Mouse (Mus musculus) limb, embryonic 10.5 days (tissue): ENCODE data around the gene Gcnt2. TPM values are rescaled to one million over a fixed set of nuclear protein-coding genes. Genes with fewer than 3 reads are reported as not detected.

Experiments used
- DNase-seq: peaks from one replicate; pipeline ENCODE4 v3.0.0-alpha.2; 2017; ENCODE audit warnings: low spot score
- H3K27ac ChIP-seq: fragments of 300-500 bp; sonication (generic); 2 replicates; pipeline ENCODE4 v1.5.1; 2016; ENCODE audit warnings: mild to moderate bottlenecking
- H3K27me3 ChIP-seq: fragments of 300-500 bp; sonication (generic); 2 replicates; pipeline ENCODE4 v1.6.1; 2016; ENCODE audit warnings: low read depth, mild to moderate bottlenecking; ENCODE audit not compliant: poor library complexity, severe bottlenecking
- H3K36me3 ChIP-seq: fragments of 300-500 bp; sonication (generic); 2 replicates; pipeline ENCODE4 v1.6.1; 2016; ENCODE audit warnings: mild to moderate bottlenecking, moderate library complexity
- H3K4me1 ChIP-seq: fragments of 300-500 bp; sonication (generic); 2 replicates; pipeline ENCODE4 v1.6.1; 2016
- H3K4me3 ChIP-seq: fragments of 300-500 bp; sonication (generic); 2 replicates; pipeline ENCODE4 v1.5.1; 2016; ENCODE audit warnings: mild to moderate bottlenecking, moderate library complexity
- H3K9me3 ChIP-seq: fragments of 300-500 bp; sonication (generic); replicated peaks from 2 replicates; pipeline ENCODE4 v1.6.1; 2016; ENCODE audit warnings: mild to moderate bottlenecking
- WGBS: fragments of 180-500 bp; shearing (Covaris S2); methylation state at CpG from one replicate; pipeline ENCODE4 v1.1.7; 2016; 5-methylcytosine and 5-hydroxymethylcytosine counted together
- polyA plus RNA-seq: library from polyadenylated mRNA; unstranded; fragments of >200 nt; fragmentation: Nextera tagmentation; extraction: Ambion mirVana; gene quantifications from 2 replicates; pipeline ENCODE4 v1.2.1, GENCODE M21; 2016

The Gcnt2 gene
- polyA plus RNA-seq, 1 experiment from 2014 or later = 2.2 TPM

DNA sequence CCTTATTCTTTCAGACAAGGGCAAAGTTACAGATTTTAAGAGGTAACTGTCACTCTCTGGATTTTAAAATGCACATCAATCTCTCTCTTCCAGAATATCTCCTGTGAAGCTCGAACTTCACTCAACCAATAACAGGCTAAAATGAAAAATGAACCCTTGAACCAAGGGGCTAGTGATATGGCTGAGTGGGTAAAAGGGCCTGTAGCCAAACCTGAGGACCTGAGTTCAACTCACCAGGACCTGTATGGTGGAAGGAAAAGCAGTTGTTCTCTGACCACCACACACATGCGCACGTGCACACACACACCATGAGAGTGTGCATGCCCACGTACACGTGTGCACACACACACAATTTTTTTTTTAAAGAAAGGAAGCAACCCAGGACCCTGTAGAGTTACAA lies 6.8 kb upstream of the Gcnt2 start:
- Histone ChIP-seq H3K4me1 (peaks cover 12% of the 10 kb centered on the region), H3K36me3 (no peaks in the 10 kb centered on the region), H3K4me3 (no peak overlapping the region), H3K27me3 (no peaks in the 10 kb centered on the region), H3K9me3 (no peaks in the 10 kb centered on the region), H3K27ac (no peak overlapping the region)
- WGBS = 90% methylated on average over 5 of the region's 5 CpGs
- no peak for DNase-seq

DNA sequence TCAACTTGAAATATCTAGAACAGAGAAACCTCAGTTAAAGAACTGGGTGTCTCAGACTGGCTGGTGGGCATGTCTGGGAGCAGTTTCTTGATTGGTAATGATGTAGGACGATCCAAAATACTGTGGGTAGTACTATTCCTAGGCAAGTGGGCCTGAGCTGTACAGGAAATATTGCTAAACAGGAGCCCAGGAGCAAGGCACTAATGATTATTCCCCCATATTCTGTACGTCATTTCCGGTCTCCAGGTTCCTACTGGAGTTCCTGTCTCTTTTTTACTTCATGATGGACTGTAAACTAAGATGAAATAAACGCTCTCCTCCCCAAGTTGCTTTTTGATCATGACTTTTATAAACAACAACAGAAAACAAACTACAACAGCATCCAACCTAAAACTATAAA lies 5.7 kb upstream of the Gcnt2 start:
- Histone ChIP-seq H3K27ac (no peak overlapping the region), H3K36me3 (no peaks in the 10 kb centered on the region), H3K4me3 (peak overlapping the region; percentile 52; the same call in 1 of the 2 replicates), H3K9me3 (no peaks in the 10 kb centered on the region), H3K27me3 (no peaks in the 10 kb centered on the region), H3K4me1 (peaks cover 12% of the 10 kb centered on the region)
- no peak for DNase-seq
- whole genome bisulfite sequencing = 90% methylated on average over 4 of the region's 4 CpGs

DNA sequence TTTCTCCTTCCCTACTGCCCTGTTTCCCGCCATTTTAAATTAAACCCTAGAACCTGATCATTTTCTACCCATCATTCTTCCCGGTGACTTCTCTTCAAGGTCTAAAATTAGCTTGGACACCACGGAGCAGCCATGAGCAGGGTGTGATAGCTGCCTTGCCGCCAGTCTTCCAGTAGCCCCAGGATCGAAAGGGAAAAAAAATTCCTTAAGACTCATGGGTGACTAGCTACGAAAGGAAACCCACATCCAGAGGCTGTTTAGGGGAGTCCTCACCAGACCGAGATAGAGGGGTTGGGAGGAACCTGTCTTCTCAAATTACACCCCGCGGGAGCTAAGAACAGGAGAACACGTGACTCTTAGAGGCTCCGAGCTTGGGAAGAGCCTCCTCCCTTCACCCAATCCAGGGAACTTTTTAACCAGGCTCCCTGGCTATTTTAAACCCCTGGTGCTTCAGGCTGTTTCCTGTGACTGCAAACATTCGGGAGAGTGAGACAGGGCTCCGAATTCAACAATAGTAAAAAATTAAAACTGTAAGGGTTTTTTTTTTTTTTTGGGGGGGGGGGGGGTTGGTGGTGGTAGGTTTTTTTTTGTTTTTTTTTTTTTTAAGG lies 5.0 kb upstream of the Gcnt2 start:
- Histone ChIP-seq H3K9me3 (no peaks in the 10 kb centered on the region), H3K27me3 (no peaks in the 10 kb centered on the region), H3K4me1 (peaks cover 16% of the 10 kb centered on the region), H3K4me3 (peak overlapping the region; percentile 52), H3K27ac (peak overlapping the region; percentile 79), H3K36me3 (no peaks in the 10 kb centered on the region)
- 1% methylated on average over 13 of the region's 13 CpGs for WGBS
- DNase-seq = peak; percentile 61

DNA sequence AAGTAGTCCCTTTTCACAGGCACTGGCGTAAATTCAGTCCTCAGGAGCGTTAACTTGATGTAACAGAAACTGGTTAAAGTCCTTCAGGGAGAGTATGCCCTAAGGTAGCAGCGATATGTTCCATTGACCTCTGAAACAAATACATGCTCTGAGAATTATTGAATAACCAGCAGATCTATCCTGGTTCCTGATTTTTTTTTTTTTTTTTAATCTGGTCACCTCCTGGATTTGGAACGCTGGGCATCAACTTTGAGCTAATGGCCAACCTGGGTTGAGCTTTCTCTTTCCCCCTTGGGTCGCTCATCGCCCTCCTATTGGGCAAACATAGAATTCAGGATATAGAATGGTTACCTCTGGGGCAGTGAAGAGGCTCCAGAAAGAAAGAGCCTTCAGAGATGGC lies 4.3 kb upstream of the Gcnt2 start:
- Histone ChIP-seq H3K27ac (no peak overlapping the region), H3K27me3 (no peaks in the 10 kb centered on the region), H3K4me3 (no peak overlapping the region), H3K4me1 (peaks cover 21% of the 10 kb centered on the region), H3K9me3 (no peaks in the 10 kb centered on the region), H3K36me3 (no peaks in the 10 kb centered on the region)
- DNase-seq = no peak
- 76% methylated on average over 6 of the region's 6 CpGs for WGBS

DNA sequence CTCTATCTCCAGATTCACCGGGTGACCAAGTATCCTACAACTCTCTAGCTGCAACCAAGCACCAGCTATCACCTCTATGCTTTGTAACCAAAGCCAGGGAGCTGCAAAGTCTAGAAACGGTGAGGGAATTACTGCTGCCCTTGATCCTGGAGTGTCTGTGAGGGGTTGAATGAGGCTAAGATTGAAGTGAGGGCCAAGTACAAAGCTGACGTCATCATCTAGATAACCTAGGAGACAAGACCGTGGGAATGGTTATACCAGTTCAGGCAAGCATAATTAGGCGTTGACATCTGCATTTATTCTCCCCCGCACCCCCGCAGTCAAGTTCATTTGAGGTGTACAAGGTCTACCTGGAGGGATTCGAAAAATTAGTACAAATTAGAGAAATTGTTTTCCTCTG lies 2.8 kb upstream of the Gcnt2 start:
- no peaks in the 10 kb centered on the region for H3K9me3 ChIP-seq
- H3K27ac ChIP-seq = no peak overlapping the region
- no peak for DNase-seq
- H3K27me3 ChIP-seq = no peaks in the 10 kb centered on the region
- H3K4me3 ChIP-seq = no peak overlapping the region
- peaks cover 21% of the 10 kb centered on the region for H3K4me1 ChIP-seq
- WGBS = 89% methylated on average over 8 of the region's 8 CpGs
- no peaks in the 10 kb centered on the region for H3K36me3 ChIP-seq

DNA sequence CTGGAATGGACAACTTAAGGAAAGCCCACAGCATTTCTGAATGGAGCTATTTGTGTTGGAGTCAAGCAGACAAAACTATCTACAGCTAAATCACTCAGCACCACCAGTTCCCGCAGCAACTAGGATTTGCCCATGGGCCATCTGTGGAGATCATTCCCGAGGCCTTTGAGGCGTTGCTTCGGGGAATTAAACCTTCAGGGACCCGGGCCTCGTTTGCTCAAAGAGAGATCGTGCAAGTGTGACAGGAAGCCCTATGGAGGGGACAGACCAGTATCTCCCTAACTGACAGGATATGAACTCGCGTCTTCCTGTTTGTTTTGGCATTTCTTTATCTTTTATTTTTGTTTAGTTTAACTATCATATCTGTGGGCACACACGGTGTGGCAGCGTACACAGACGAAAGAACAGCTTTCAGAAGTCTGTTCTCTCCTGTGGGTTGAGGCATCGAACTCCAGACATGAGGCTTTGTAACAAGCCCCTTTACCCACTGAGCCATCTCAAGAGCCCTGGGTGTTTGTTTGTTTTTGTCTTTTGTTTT lies 2.2 kb upstream of the Gcnt2 start:
- Histone ChIP-seq H3K27me3 (no peaks in the 10 kb centered on the region), H3K27ac (no peak overlapping the region), H3K4me1 (peaks cover 21% of the 10 kb centered on the region), H3K36me3 (no peaks in the 10 kb centered on the region), H3K9me3 (no peaks in the 10 kb centered on the region), H3K4me3 (no peak overlapping the region)
- DNase-seq = no peak
- WGBS = 83% methylated on average over 13 of the region's 13 CpGs

DNA sequence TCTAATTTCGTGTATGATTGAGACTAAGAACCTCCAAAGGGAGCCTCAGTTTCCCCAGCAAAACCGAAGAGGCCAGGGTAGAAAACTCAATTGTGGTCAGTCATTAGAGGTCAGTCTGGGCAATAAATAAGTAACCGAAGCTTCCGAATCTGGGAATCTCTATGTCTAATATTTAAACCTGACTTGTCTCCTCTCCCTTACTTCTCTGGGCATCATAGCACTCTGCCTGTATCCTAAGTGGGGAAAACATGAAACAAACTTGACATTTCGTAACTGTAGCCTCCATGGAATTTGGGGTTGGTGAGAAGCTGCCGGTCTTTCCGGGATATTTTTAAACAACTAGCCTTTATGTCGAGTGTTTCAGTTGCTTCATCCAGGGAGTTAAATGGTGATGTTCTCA lies 329 bp upstream of the Gcnt2 start:
- peaks cover 18% of the 10 kb centered on the region for H3K4me1 ChIP-seq
- DNase-seq = no peak
- H3K27ac ChIP-seq = no peak overlapping the region
- no peaks in the 10 kb centered on the region for H3K9me3 ChIP-seq
- 89% methylated on average over 8 of the region's 8 CpGs for WGBS
- no peaks in the 10 kb centered on the region for H3K36me3 ChIP-seq
- H3K27me3 ChIP-seq = no peaks in the 10 kb centered on the region
- H3K4me3 ChIP-seq = no peak overlapping the region

DNA sequence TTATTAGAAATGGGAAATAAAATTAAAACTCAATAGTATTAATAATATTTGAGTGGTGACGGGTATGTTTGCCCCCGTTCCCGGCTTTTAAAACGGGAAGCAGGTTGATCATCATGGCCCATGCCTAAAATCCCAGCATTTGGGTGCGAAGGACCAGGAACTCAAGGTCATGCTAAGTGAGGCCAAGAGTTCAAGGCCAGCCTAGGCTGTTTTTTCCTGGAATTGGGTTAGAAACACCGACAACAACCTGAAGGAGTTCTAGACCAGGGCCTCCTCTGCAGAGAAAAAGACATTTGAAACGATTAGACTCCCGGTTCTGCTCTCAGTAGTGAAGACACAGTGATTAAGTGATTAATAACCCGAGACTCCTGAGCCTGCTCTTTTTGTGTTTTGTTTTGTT lies 3.5 kb downstream of the Gcnt2 start:
- H3K4me1 ChIP-seq = peaks cover 9% of the 10 kb centered on the region; the same call in 1 of the 2 replicates
- H3K4me3 ChIP-seq = no peak overlapping the region
- H3K27me3 ChIP-seq = no peaks in the 10 kb centered on the region
- 94% methylated on average over 9 of the region's 9 CpGs for WGBS
- no peaks in the 10 kb centered on the region for H3K9me3 ChIP-seq
- DNase-seq = no peak
- no peak overlapping the region for H3K27ac ChIP-seq
- H3K36me3 ChIP-seq = no peaks in the 10 kb centered on the region

DNA sequence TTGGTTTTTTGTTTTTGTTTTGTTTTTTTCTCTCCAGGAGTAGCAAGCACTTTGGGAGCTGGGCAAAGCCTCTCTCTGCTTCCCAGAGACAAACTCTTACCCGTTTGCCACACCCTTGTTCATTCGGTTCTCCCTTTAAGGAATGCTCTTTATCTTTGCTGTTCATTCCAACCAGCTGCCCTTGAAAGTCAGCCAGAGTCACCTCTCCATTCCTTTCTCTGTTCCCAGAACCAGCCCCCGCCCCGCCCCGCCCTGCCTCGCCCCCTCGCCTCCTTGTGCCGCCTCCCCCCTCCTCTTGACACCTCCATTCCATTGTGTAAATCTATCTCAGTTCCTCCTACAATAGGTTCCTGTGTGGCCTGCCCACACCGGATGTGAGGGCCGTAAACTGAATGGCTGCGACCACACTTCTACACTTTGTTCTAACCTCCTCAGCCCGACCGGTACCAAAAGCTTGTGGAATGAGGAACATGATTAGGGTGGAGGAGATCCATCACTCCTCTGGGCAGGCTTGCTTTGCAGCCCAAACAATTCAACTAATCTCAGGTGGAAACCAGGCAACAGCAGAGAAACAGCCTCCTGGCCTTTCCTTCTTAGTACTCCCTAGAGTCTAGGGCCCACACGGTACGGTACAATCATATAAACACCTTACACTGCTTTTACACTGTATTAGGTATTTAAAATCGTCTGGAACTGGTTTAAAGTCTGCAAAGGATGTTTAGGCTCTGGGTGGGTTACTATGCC lies 9.5 kb downstream of the Gcnt2 start:
- H3K9me3 ChIP-seq = no peaks in the 10 kb centered on the region
- H3K27me3 ChIP-seq = no peaks in the 10 kb centered on the region
- WGBS = 13% methylated on average over 16 of the region's 16 CpGs
- peak overlapping the region; percentile 83 for H3K27ac ChIP-seq
- peaks cover 17% of the 10 kb centered on the region for H3K4me1 ChIP-seq
- H3K4me3 ChIP-seq = peak overlapping the region; percentile 10; the same call in 1 of the 2 replicates
- peak; percentile 65 for DNase-seq
- H3K36me3 ChIP-seq = no peaks in the 10 kb centered on the region

DNA sequence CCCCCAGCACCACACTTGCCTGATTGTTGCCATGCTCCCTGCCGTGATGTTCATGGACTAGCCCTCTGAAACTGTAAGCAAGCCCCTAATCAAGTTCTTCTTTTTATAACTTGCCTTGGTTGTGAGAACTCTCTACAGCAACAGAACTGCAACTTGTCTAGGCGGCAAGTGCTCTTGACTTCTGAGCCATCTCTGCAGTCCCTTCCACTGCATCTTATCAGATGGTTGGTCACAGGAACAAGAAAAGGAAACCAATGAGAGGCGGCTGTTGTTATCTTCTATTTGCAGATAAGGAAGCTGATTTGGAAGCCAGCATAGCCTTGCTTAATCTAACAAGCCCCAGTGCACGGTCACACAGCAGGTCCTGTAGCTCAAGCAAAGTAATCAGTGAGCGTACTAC lies 14.5 kb downstream of the Gcnt2 start:
- H3K4me3 ChIP-seq = no peak overlapping the region
- 83% methylated on average over 5 of the region's 5 CpGs for WGBS

DNA sequence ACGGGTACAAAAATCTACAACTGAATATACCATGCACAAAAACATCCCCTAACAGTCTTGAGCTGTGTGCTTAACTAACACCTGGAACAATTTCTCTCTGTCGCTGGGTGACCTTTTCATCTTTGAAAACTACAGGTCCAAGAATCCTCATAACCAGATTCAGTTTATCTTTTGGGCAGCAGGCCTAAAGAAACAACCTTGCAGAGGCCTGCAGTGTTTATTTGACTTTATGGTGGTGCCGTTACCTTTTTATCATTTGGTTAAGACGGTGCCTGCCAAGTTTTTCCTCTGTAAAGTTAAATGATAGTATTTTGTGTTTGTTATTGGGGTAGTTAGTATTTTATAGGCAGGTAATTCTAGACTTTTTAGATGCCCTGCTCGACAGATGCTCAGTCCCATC lies 15.9 kb downstream of the Gcnt2 start:
- DNase-seq = no peak
- H3K36me3 ChIP-seq = no peaks in the 10 kb centered on the region
- H3K27ac ChIP-seq = no peak overlapping the region
- H3K27me3 ChIP-seq = no peaks in the 10 kb centered on the region
- 80% methylated on average over 5 of the region's 5 CpGs for WGBS
- no peaks in the 10 kb centered on the region for H3K9me3 ChIP-seq
- no peak overlapping the region for H3K4me3 ChIP-seq
- H3K4me1 ChIP-seq = peaks cover 12% of the 10 kb centered on the region

More for the DNA sequence above, 14.5 kb downstream of the Gcnt2 start:
- H3K36me3 ChIP-seq = no peaks in the 10 kb centered on the region
- peaks cover 17% of the 10 kb centered on the region for H3K4me1 ChIP-seq
- DNase-seq = no peak
- H3K27ac ChIP-seq = no peak overlapping the region
- H3K27me3 ChIP-seq = no peaks in the 10 kb centered on the region
- no peaks in the 10 kb centered on the region for H3K9me3 ChIP-seq

DNA sequence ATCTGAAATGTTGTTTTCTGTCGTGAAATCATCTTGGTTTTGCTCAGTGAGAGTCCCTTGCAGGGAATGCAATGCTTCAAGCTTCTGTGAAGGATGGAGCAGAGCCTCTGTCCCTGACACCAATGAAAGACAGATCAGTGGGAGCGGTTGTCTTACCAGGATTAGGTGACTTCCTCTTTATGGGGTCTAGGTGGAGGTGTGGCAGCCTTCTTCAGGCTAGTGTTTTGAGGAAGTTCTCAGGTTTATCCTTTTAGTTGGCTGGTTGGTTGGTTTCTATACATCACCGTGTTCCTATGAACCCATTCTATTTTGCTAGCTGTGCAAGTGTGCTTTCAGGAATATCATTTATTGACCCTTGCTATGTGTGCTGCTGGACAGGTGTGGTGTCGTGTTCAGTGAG lies 18.0 kb downstream of the Gcnt2 start:
- Histone ChIP-seq H3K27ac (no peak overlapping the region), H3K4me1 (peaks cover 7% of the 10 kb centered on the region), H3K27me3 (no peaks in the 10 kb centered on the region), H3K36me3 (no peaks in the 10 kb centered on the region), H3K4me3 (no peak overlapping the region), H3K9me3 (no peaks in the 10 kb centered on the region)
- WGBS = 86% methylated on average over 4 of the region's 4 CpGs
- no peak for DNase-seq

DNA sequence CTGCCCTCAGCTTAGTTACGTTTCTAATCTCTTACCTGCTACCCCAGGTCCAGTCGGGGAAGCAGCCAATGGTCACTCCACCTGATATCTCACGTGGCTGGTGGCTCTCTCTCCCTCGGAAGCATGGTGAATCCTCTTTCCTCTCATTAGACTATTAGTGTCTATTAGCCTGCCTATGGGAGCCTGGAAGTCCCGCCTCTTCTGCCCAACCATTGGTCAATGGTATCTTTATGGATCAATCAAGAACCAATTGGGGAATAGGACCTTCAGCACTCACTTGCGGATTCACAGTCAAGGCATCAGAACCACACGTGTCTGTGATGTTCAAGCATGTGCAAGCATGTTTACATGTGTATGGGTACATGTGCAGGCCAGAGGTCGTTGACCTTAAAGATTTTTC lies 21.0 kb downstream of the Gcnt2 start:
- WGBS = 80% methylated on average over 8 of the region's 8 CpGs
- H3K4me3 ChIP-seq = no peak overlapping the region
- DNase-seq = no peak
- H3K36me3 ChIP-seq = no peaks in the 10 kb centered on the region
- H3K4me1 ChIP-seq = peaks cover 7% of the 10 kb centered on the region
- H3K27ac ChIP-seq = no peak overlapping the region
- no peaks in the 10 kb centered on the region for H3K9me3 ChIP-seq
- H3K27me3 ChIP-seq = no peaks in the 10 kb centered on the region
